Comparison of ENCODE assay signal across 15 mouse cellular contexts in the genomic region with DNA sequence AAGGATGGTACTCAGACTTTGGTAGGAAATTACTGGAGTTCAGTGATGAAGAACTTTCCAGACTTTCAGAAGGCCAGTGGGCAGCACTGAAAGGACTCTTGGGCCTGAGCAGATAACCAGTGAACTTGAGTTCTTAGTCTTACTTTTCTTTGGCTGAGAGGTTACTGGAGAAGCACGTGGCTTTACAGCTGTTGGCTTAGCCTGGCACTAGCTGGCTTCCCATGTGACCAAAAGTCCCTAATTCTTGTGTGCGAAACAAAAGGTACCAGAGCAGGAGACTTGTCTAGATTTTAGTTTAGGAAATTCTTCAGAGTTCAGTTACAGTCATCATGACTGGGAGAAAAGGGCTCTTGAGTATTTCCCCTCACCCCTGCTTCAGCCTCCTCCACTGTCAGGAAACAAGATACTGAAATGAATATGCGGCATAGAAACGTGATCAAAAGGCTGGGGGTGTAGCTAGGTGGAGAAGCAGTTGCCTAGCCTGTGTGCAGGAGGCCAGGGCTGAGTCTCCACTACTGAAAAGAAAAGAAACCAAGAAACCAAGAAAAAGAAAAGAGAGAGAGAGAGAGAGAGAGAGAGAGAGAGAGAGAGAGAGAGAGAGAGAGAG. TPM values are rescaled to one million over a fixed set of nuclear protein-coding genes. Genes with fewer than 3 reads are reported as not detected.
DNase-seq lines count a peak whose midpoint lies in the region; ATAC-seq and TF ChIP-seq lines count a peak whose summit lies in the region.
"Had no signal": no experiment of that assay in that cellular context is flagged by ENCODE, and none has a peak within 500 bp of the region (broad histone marks: within the 10 kb centered on the region; RNA-seq: fewer than 3 reads in every experiment).

No protein-coding gene starts in this region.

- TF ChIP-seq EP300 in MEL (IDR thresholded peaks at IDR 0.05; ENCODE audit: low read depth in 1 of 2, low read length in 2 of 2): no peak

- H3K27me3 ChIP-seq in MEL (ENCODE audit: control insufficient read depth in 1 of 2, insufficient read depth in 2 of 2, low read length in 2 of 2): no peaks in the 10 kb centered on the region
- H3K27me3 ChIP-seq: heart, embryonic 12.5 days; Patski; stomach, embryonic 15.5 days had no signal

- peaks cover 5 to 25% of the 10 kb centered on the region in 2 experiments for H3K4me1 ChIP-seq in MEL (ENCODE audit: control insufficient read depth in 1 of 2, insufficient read depth in 2 of 2, low read length in 2 of 2)

- TF ChIP-seq POLR2A in MEL (IDR thresholded peaks at IDR 0.05; ENCODE audit: control insufficient read depth in 1 of 2, insufficient read depth in 1 of 2, low read depth in 1 of 2, low read length in 2 of 2, poor library complexity in 1 of 2): no peak

- no peaks in the 10 kb centered on the region for H3K9me3 ChIP-seq in MEL (replicated peaks; ENCODE audit: insufficient read depth, low read length)
- H3K9me3 ChIP-seq: heart, embryonic 12.5 days; stomach, embryonic 15.5 days had no signal

- peak; percentile 68 for ATAC-seq in inflammation-experienced regulatory T-cells, adult 6 months
- ATAC-seq: forebrain, postnatal 0 days; Patski had no signal

- H3K79me2 ChIP-seq in MEL (ENCODE audit: control insufficient read depth, insufficient read depth, low read length, poor library complexity): no peaks in the 10 kb centered on the region

- TF ChIP-seq CTCF in MEL (IDR thresholded peaks at IDR 0.05 in 2 of 3, conservative IDR thresholded peaks at IDR 0.05 in 1 of 3; ENCODE audit: control insufficient read depth in 1 of 3, insufficient read depth in 1 of 3, low read depth in 2 of 3, low read length in 3 of 3, poor library complexity in 1 of 3, severe bottlenecking in 1 of 3): no peak

- H3K27ac ChIP-seq in MEL (ENCODE audit: control insufficient read depth, low read depth, low read length): no peak overlapping the region; the same call in 1 of the 2 replicates
- H3K27ac ChIP-seq: layer of hippocampus, adult 2 months; stomach, embryonic 15.5 days had no signal

- 0 out of 2 replicates have a peak overlapping the region, but pooled peaks have one; percentile 7 for H3K9ac ChIP-seq in MEL (ENCODE audit: control insufficient read depth, low read depth, low read length, poor library complexity, severe bottlenecking)
- H3K9ac ChIP-seq: forebrain, postnatal 0 days; heart, embryonic 12.5 days; stomach, embryonic 15.5 days had no signal

- no peak for TF ChIP-seq RAD21 in MEL (IDR thresholded peaks at IDR 0.05; ENCODE audit: low read depth, low read length)

- H3K36me3 ChIP-seq in MEL (ENCODE audit: control insufficient read depth in 1 of 2, insufficient read depth in 2 of 2, low read length in 2 of 2): peaks cover 0 to 8% of the 10 kb centered on the region in 2 experiments; a peak in 2 of 4 replicates
- H3K36me3 ChIP-seq: heart, embryonic 12.5 days; stomach, embryonic 15.5 days had no signal

- peak overlapping the region; percentile 7 to 18; a peak in 1 of 4 replicates for H3K4me3 ChIP-seq in MEL (ENCODE audit: control insufficient read depth in 1 of 2, insufficient read depth in 1 of 2, low read depth in 2 of 2, low read length in 2 of 2)
- H3K4me3 ChIP-seq: heart, embryonic 12.5 days; layer of hippocampus, adult 2 months; stomach, embryonic 15.5 days had no signal

- peak; percentile 0 for DNase-seq in layer of hippocampus, adult 9-11 months
- no peak for DNase-seq in layer of hippocampus, adult 9-10 months (ENCODE audit: low spot score)
- peak; percentile 26 for DNase-seq in MEL (ENCODE audit: low read depth, low spot score)
- peak; percentile 30 to 47 for DNase-seq in thymus, postnatal 36 days
- no peak for DNase-seq in cerebellum, adult 8-10 months
- no peak for DNase-seq in adrenal gland, postnatal 10 days
- DNase-seq: cerebellum, postnatal 36 days; forebrain, postnatal 0 days; lung, adult 18-20 months; lung, postnatal 4 days had no signal

TF ChIP-seq in MEL, 35 proteins besides CTCF, POLR2A, EP300 and RAD21:
- peak; percentile 20; the same call in 1 of the 2 replicates for TF ChIP-seq BHLHE40 (IDR thresholded peaks at IDR 0.05; ENCODE audit: borderline replicate concordance, low read depth, low read length)
- TF ChIP-seq MEF2A (IDR thresholded peaks at IDR 0.05; ENCODE audit: extremely low read depth, insufficient replicate concordance, low read depth, low read length, poor library complexity, severe bottlenecking): no peak

RNA-seq across cellular contexts. Expression of a gene that starts 5.4 kb away (rescaled TPM):
- total RNA-seq in MEL (2012; rRNA removed): 7.2 and 8.4 TPM in 2 replicates
- polyA plus RNA-seq in MEL (2012; ENCODE audit: insufficient read depth in 1 of 2, insufficient read length in 2 of 2, low read depth in 1 of 2, low replicate concordance in 2 of 2, missing spikeins in 1 of 2): 1 to 10 TPM in 1 of 2 experiments, not detected in 1; 7.8 TPM
- polyA plus RNA-seq in inflammation-experienced regulatory T-cells, adult 6 months (2017; shearing (Covaris generic)): 10 to 100 TPM; 88.9 to 92.6 (median 90.9) TPM
- total RNA-seq in adrenal gland, postnatal 10 days (2021): 10 to 100 TPM; 26.7 to 31.7 TPM

RNA-seq across cellular contexts. Expression of a gene that starts 44.3 kb away (rescaled TPM):
- total RNA-seq in MEL (2012; rRNA removed): 0.42 and 0.50 TPM in 2 replicates
- under 1 TPM in 1 of 2 experiments, not detected in 1; 0.22 TPM for polyA plus RNA-seq in MEL (2012; ENCODE audit: insufficient read depth in 1 of 2, insufficient read length in 2 of 2, low read depth in 1 of 2, low replicate concordance in 2 of 2, missing spikeins in 1 of 2)
- 1 to 10 TPM; 2.4 to 4.3 (median 3.8) TPM for polyA plus RNA-seq in inflammation-experienced regulatory T-cells, adult 6 months (2017; shearing (Covaris generic))
- total RNA-seq in adrenal gland, postnatal 10 days (2021): 1 to 10 TPM in 1 of 2 experiments, under 1 TPM in 1; 0.94 to 1.1 TPM
- polyA plus RNA-seq: Patski had no signal

RNA-seq across cellular contexts. Expression of a gene that starts 55.5 kb away (rescaled TPM):
- total RNA-seq in MEL (2012; rRNA removed): 10.1 and 13.3 TPM in 2 replicates
- 10 to 100 TPM in 1 of 2 experiments, not detected in 1; 15.9 TPM for polyA plus RNA-seq in MEL (2012; ENCODE audit: insufficient read depth in 1 of 2, insufficient read length in 2 of 2, low read depth in 1 of 2, low replicate concordance in 2 of 2, missing spikeins in 1 of 2)
- 10 to 100 TPM in 1 of 3 experiments, 1 to 10 TPM in 2; 6.2 to 12.0 (median 9.3) TPM for polyA plus RNA-seq in inflammation-experienced regulatory T-cells, adult 6 months (2017; shearing (Covaris generic))
- total RNA-seq in adrenal gland, postnatal 10 days (2021): 1 to 10 TPM; 2.5 to 2.7 TPM

Comparison
In these comparisons a context has a peak if more than half of its experiments do, and no peak if none do; other contexts are left out.
1. DNase-seq: peak in layer of hippocampus, adult 9-11 months (single experiment), MEL (single experiment) and thymus, postnatal 36 days (2 of 2); none in layer of hippocampus, adult 9-10 months (single experiment), cerebellum, adult 8-10 months (single experiment) and adrenal gland, postnatal 10 days (single experiment).